Mouse (Mus musculus) neutrophil, adult 5-6 weeks (primary cell): Measurements from ENCODE around the gene Zfp69. TPM values are rescaled to one million over a fixed set of nuclear protein-coding genes. Genes with fewer than 3 reads are reported as not detected.

Source experiments
- ATAC-seq: fragments of 151-379, 151-347 bp; 2 replicates; pipeline ENCODE4 v1.8.0; 2017; ENCODE audit warnings: mild to moderate bottlenecking, moderate TSS enrichment; ENCODE audit not compliant: insufficient number of reproducible peaks, poor library complexity, low FRiP score, severe bottlenecking; ENCODE audit errors: extremely low read depth
- total RNA-seq: library from RNA; stranded (forward); fragments of 200-1000 nt; gene quantifications from 2 replicates; pipeline ENCODE4 v1.2.3, GENCODE M21; 2017

Gene Zfp69
- total RNA-seq, 1 experiment from 2014 or later: 4.8 TPM

GRCm38 (mm10) chr4:120930736-120931135, 20.8 kb downstream of the Zfp69 start:
- ATAC-seq: no peak

GRCm38 (mm10) chr4:120928686-120929085, 22.8 kb downstream of the Zfp69 start:
- ATAC-seq: no peak

GRCm38 (mm10) chr4:120925386-120925785, 26.1 kb downstream of the Zfp69 start:
- 0 out of 2 replicates have a peak, but pooled peaks have one; percentile 49 for ATAC-seq

- ATAC-seq: peak; percentile 88
These were observed 26.8 kb downstream of the Zfp69 start, which contains the start of gene Exo5 for GRCm38 (mm10) chr4:120924554-120925299. Exo5 (minus strand) TSS chr4:120925017.

- no peak for ATAC-seq
These were observed 30.0 kb downstream of the Zfp69 start for GRCm38 (mm10) chr4:120921461-120921860.

GRCm38 (mm10) chr4:120914501-120914900, 37.0 kb downstream of the Zfp69 start:
- peak; percentile 53 for ATAC-seq

GRCm38 (mm10) chr4:120913861-120914260, 37.6 kb downstream of the Zfp69 start:
- no peak for ATAC-seq

- ATAC-seq: no peak
These were observed 38.1 kb downstream of the Zfp69 start for GRCm38 (mm10) chr4:120913443-120913842.

- no peak for ATAC-seq
These were observed 38.6 kb downstream of the Zfp69 start for GRCm38 (mm10) chr4:120912866-120913265.

- no peak for ATAC-seq
These were observed 40.4 kb downstream of the Zfp69 start for GRCm38 (mm10) chr4:120911086-120911485.

GRCm38 (mm10) chr4:120909558-120910150, 41.8 kb downstream of the Zfp69 start:
- ATAC-seq: peak; percentile 79

GRCm38 (mm10) chr4:120905644-120906043, 45.9 kb downstream of the Zfp69 start:
- ATAC-seq: no peak

GRCm38 (mm10) chr4:120904533-120904932, 47.0 kb downstream of the Zfp69 start:
- no peak for ATAC-seq

- ATAC-seq: no peak
These were observed 55.5 kb downstream of the Zfp69 start for GRCm38 (mm10) chr4:120895810-120896584.

GRCm38 (mm10) chr4:120895226-120895625, 56.3 kb downstream of the Zfp69 start:
- no peak for ATAC-seq

- no peak for ATAC-seq
These were observed 56.9 kb downstream of the Zfp69 start for GRCm38 (mm10) chr4:120894584-120894983.

GRCm38 (mm10) chr4:120893656-120894401, 57.7 kb downstream of the Zfp69 start:
- no peak for ATAC-seq

- no peak for ATAC-seq
These were observed 59.0 kb downstream of the Zfp69 start for GRCm38 (mm10) chr4:120892516-120892915.

- ATAC-seq: no peak
These were observed 59.5 kb downstream of the Zfp69 start for GRCm38 (mm10) chr4:120891960-120892359.
